Mouse (Mus musculus) layer of hippocampus, adult 8-10 months (tissue): ENCODE measurements at regions not wholly inside any gene's neighbourhood (a gene's known extent, or its start where the extent isn't known, plus 50 kb on each side); places are given as distances from the start of the nearest gene placed in this dataset.
"Not testable (repeated sequence)": the region's sequence is repeated elsewhere in the genome, so short reads cannot be mapped to it uniquely, and the experiment has no call there.

Experiments used
- DNase-seq, 2 experiments: peaks; one replicate each; pipeline ENCODE4 v3.0.0; 2022; ENCODE audit warnings: low spot score in 2 of 2

DNA sequence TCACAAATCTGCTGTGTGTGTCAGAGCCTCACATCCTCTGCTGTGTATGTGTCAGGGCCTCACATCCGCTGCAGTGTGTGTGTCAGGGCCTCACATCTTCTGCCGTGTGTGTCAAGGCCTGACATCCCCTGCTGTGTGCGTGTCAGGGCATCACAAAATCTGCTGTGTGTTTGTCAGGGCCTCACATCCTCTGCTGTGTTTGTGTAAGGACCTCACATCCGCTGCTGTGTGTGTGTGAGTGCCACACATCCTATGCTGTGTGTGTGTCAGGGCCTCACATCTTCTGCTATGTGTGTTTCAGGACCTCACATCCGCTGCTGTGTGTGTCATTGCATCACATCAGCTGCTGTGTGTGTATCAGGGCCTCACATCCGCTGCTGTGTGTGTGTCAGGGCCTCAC lies 63.3 kb downstream of the Asmt start:
- DNase-seq, result peak in 1 of 2 experiments; percentile 1

DNA sequence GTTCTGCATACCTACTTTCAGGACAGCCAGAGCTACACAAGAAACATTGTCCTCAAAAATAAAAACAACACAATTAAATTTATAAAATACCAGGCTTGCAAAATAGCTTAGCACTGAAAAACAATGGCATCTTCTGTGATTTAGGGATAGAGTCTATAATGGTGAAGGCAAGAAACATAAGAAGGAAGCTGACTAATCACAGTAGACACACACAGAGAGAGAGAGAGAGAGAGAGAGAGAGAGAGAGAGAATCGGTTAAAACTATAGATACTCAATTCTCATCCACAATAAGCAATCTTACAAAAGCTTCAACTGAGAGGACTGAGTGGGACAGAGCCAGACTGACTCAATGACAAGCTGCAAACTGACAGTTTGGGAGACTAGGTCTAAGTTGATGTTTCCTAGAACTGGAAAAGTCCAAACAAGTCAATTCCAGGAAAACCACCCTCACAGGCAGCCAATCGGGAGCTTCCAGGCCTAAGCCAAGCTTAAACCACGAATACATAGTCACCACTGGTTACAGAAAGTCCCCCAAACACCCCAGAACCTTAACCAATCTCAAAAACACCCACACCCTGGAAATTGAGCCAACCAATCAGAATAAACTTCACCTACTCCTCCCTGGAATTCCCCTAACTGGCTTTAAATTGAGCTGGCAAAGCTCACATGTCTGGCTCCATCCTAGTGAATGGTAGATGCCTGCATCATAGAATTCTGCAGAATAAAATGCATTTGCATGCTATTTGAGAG lies 81.2 kb downstream of the Asmt start:
- DNase-seq, result not testable (repeated sequence)
